In genomic region chr5:129940736-129941494, GRCm38 (mm10) we compare ENCODE assay signal across 8 mouse cellular contexts. TPM values are rescaled to one million over a fixed set of nuclear protein-coding genes. Genes with fewer than 3 reads are reported as not detected.
DNase-seq lines count a peak whose midpoint lies in the region; ATAC-seq and TF ChIP-seq lines count a peak whose summit lies in the region.

No protein-coding gene starts in this region.

- H3K27ac ChIP-seq in kidney, adult 2 months (ENCODE audit: insufficient read depth, low read depth, low read length): peak overlapping the region; percentile 17; the same call in 1 of the 2 replicates
- peak overlapping the region; percentile 81 for H3K27ac ChIP-seq in bone marrow macrophage, adult 2 months (ENCODE audit: insufficient read depth, low read depth, low read length)
- peak overlapping the region; percentile 71 for H3K27ac ChIP-seq in hindbrain, embryonic 16.5 days (ENCODE audit: low read depth, low read length)
- peak overlapping the region; percentile 44 for H3K27ac ChIP-seq in midbrain, embryonic 16.5 days (ENCODE audit: low read length)

- H3K4me3 ChIP-seq in kidney, adult 2 months (ENCODE audit: insufficient read depth, low read depth, low read length): peak overlapping the region; percentile 50
- peak overlapping the region; percentile 87 for H3K4me3 ChIP-seq in bone marrow macrophage, adult 2 months (ENCODE audit: insufficient read depth, low read length)
- peak overlapping the region; percentile 89 for H3K4me3 ChIP-seq in hindbrain, embryonic 16.5 days (ENCODE audit: low read length)
- peak overlapping the region; percentile 90 for H3K4me3 ChIP-seq in midbrain, embryonic 16.5 days (ENCODE audit: low read depth, low read length)

- TF ChIP-seq POLR2A in kidney, adult 2 months (IDR thresholded peaks at IDR 0.05; ENCODE audit: low read depth, low read length): no peak
- no peak for TF ChIP-seq POLR2A in bone marrow macrophage, adult 2 months (IDR thresholded peaks at IDR 0.05; ENCODE audit: borderline replicate concordance, low read depth, low read length)

- WGBS in kidney, adult 2 months: 4% methylated on average over 9 of the region's 9 CpGs
- 8% methylated on average over 9 of the region's 9 CpGs for WGBS in hindbrain, embryonic 16.5 days
- WGBS in midbrain, embryonic 16.5 days: 8% methylated on average over 9 of the region's 9 CpGs

- ATAC-seq in hindbrain, embryonic 16.5 days: peak; percentile 60; the same call in 1 of the 2 replicates
- no peak for ATAC-seq in midbrain, embryonic 16.5 days

- no peak for DNase-seq in kidney, adult 2 months
- DNase-seq in kidney, adult 9 months: no peak
- DNase-seq in cerebellum, adult 11-12 months: no peak
- no peak for DNase-seq in right cerebral cortex, postnatal 36 days (ENCODE audit: low spot score in 2 of 2)
- no peak for DNase-seq in spleen, postnatal 10 days (ENCODE audit: low spot score in 2 of 2)

- no peaks in the 10 kb centered on the region for H3K9me3 ChIP-seq in hindbrain, embryonic 16.5 days (ENCODE audit: control insufficient read depth, low read length)
- H3K9me3 ChIP-seq in midbrain, embryonic 16.5 days (replicated peaks; ENCODE audit: control insufficient read depth, low read length, poor library complexity, severe bottlenecking): no peaks in the 10 kb centered on the region

- H3K4me2 ChIP-seq in hindbrain, embryonic 16.5 days (ENCODE audit: low read length): peak overlapping the region; percentile 52
- peak overlapping the region; percentile 46 for H3K4me2 ChIP-seq in midbrain, embryonic 16.5 days (ENCODE audit: low read length)

- H3K27me3 ChIP-seq in kidney, adult 2 months (replicated peaks; ENCODE audit: control insufficient read depth, insufficient read depth, low read length): no peaks in the 10 kb centered on the region
- H3K27me3 ChIP-seq in hindbrain, embryonic 16.5 days (replicated peaks; ENCODE audit: control insufficient read depth, insufficient read depth, low read length): no peaks in the 10 kb centered on the region
- no peaks in the 10 kb centered on the region for H3K27me3 ChIP-seq in midbrain, embryonic 16.5 days (ENCODE audit: control insufficient read depth, insufficient read depth, low read depth, low read length)

- peaks cover 2% of the 10 kb centered on the region; the same call in 1 of the 2 replicates for H3K4me1 ChIP-seq in kidney, adult 2 months (ENCODE audit: control insufficient read depth, insufficient read depth, low read length)
- peaks cover 8% of the 10 kb centered on the region for H3K4me1 ChIP-seq in bone marrow macrophage, adult 2 months (ENCODE audit: control insufficient read depth, insufficient read depth, low read length)
- peaks cover 6% of the 10 kb centered on the region; the same call in 1 of the 2 replicates for H3K4me1 ChIP-seq in hindbrain, embryonic 16.5 days (ENCODE audit: control insufficient read depth, insufficient read depth, low read depth, low read length)
- H3K4me1 ChIP-seq in midbrain, embryonic 16.5 days (ENCODE audit: control insufficient read depth, insufficient read depth, low read length): peaks cover 9% of the 10 kb centered on the region

- no peak for TF ChIP-seq CTCF in kidney, adult 2 months (conservative IDR thresholded peaks at IDR 0.05; ENCODE audit: insufficient read depth, insufficient read length, low read depth, low read length)
- no peak for TF ChIP-seq CTCF in bone marrow macrophage, adult 2 months (IDR thresholded peaks at IDR 0.05; ENCODE audit: low read depth, low read length)

- no peaks in the 10 kb centered on the region for H3K36me3 ChIP-seq in kidney, adult 2 months (ENCODE audit: control insufficient read depth, insufficient read depth, low read length)
- H3K36me3 ChIP-seq in hindbrain, embryonic 16.5 days (ENCODE audit: control insufficient read depth, insufficient read depth, low read length): no peaks in the 10 kb centered on the region
- H3K36me3 ChIP-seq in midbrain, embryonic 16.5 days (ENCODE audit: control insufficient read depth, insufficient read depth, low read length): no peaks in the 10 kb centered on the region

- H3K9ac ChIP-seq in hindbrain, embryonic 16.5 days (ENCODE audit: low read depth, low read length): peak overlapping the region; percentile 58
- peak overlapping the region; percentile 6; the same call in 1 of the 2 replicates for H3K9ac ChIP-seq in midbrain, embryonic 16.5 days (ENCODE audit: low read depth, low read length)

RNA-seq across cellular contexts. Expression of gene Vkorc1l1, which starts 0.9 kb away (rescaled TPM):
- 14.8 and 19.3 TPM in 2 replicates for polyA plus RNA-seq in kidney, adult 2 months (2012; rRNA removed)
- polyA plus RNA-seq in bone marrow macrophage, adult 2 months (2012; ENCODE audit: insufficient read depth, insufficient read length, missing spikeins): 16.5 and 17.7 TPM in 2 replicates
- polyA plus RNA-seq in hindbrain, embryonic 16.5 days (2015; fragmentation: Nextera tagmentation; extraction: Ambion mirVana): 22.6 and 27.3 TPM in 2 replicates
- 29.1 and 30.6 TPM in 2 replicates for polyA plus RNA-seq in midbrain, embryonic 16.5 days (2015; fragmentation: Nextera tagmentation; extraction: Ambion mirVana)

RNA-seq across cellular contexts. Expression of gene Nupr1l, which starts 32.6 kb away (rescaled TPM):
- 5.7 and 7.4 TPM in 2 replicates for polyA plus RNA-seq in kidney, adult 2 months (2012; rRNA removed)
- polyA plus RNA-seq in bone marrow macrophage, adult 2 months (2012; ENCODE audit: insufficient read depth, insufficient read length, missing spikeins): 2.9 and 4.5 TPM in 2 replicates
- 4.5 and 4.7 TPM in 2 replicates for polyA plus RNA-seq in hindbrain, embryonic 16.5 days (2015; fragmentation: Nextera tagmentation; extraction: Ambion mirVana)
- 4.2 and 6.4 TPM in 2 replicates for polyA plus RNA-seq in midbrain, embryonic 16.5 days (2015; fragmentation: Nextera tagmentation; extraction: Ambion mirVana)

RNA-seq across cellular contexts. Expression of gene Phkg1, which starts 42.6 kb away (rescaled TPM):
- 3.2 and 3.7 TPM in 2 replicates for polyA plus RNA-seq in kidney, adult 2 months (2012; rRNA removed)
- polyA plus RNA-seq in bone marrow macrophage, adult 2 months (2012; ENCODE audit: insufficient read depth, insufficient read length, missing spikeins): 0.29 and 0.51 TPM in 2 replicates
- 1.0 and 1.2 TPM in 2 replicates for polyA plus RNA-seq in hindbrain, embryonic 16.5 days (2015; fragmentation: Nextera tagmentation; extraction: Ambion mirVana)
- polyA plus RNA-seq in midbrain, embryonic 16.5 days (2015; fragmentation: Nextera tagmentation; extraction: Ambion mirVana): 0.85 and 0.95 TPM in 2 replicates

RNA-seq across cellular contexts. Expression of gene Zbed5, which starts 45.4 kb away (rescaled TPM):
- polyA plus RNA-seq in kidney, adult 2 months (2012; rRNA removed): 0.54 and 0.61 TPM in 2 replicates
- 0.95 TPM in 1 of 2 replicates, not detected in the other for polyA plus RNA-seq in bone marrow macrophage, adult 2 months (2012; ENCODE audit: insufficient read depth, insufficient read length, missing spikeins)
- 14.0 and 14.1 TPM in 2 replicates for polyA plus RNA-seq in hindbrain, embryonic 16.5 days (2015; fragmentation: Nextera tagmentation; extraction: Ambion mirVana)
- polyA plus RNA-seq in midbrain, embryonic 16.5 days (2015; fragmentation: Nextera tagmentation; extraction: Ambion mirVana): 20.1 and 22.5 TPM in 2 replicates

RNA-seq across cellular contexts. Expression of gene Chchd2, which starts 53.6 kb away (rescaled TPM):
- polyA plus RNA-seq in kidney, adult 2 months (2012; rRNA removed): 1,042 and 1,503 TPM in 2 replicates
- 253 and 308 TPM in 2 replicates for polyA plus RNA-seq in bone marrow macrophage, adult 2 months (2012; ENCODE audit: insufficient read depth, insufficient read length, missing spikeins)
- 679 and 729 TPM in 2 replicates for polyA plus RNA-seq in hindbrain, embryonic 16.5 days (2015; fragmentation: Nextera tagmentation; extraction: Ambion mirVana)
- polyA plus RNA-seq in midbrain, embryonic 16.5 days (2015; fragmentation: Nextera tagmentation; extraction: Ambion mirVana): 602 and 639 TPM in 2 replicates

Comparison
In these comparisons a context has a peak if more than half of its experiments do, and no peak if none do; other contexts are left out.
1. H3K27ac ChIP-seq: peak in every context shown above with its lines; median percentile 81 in bone marrow macrophage, adult 2 months; 71 in hindbrain, embryonic 16.5 days; 44 in midbrain, embryonic 16.5 days; 17 in kidney, adult 2 months.